ENCODE assay signal across 7 mouse cellular contexts in the genomic region with DNA sequence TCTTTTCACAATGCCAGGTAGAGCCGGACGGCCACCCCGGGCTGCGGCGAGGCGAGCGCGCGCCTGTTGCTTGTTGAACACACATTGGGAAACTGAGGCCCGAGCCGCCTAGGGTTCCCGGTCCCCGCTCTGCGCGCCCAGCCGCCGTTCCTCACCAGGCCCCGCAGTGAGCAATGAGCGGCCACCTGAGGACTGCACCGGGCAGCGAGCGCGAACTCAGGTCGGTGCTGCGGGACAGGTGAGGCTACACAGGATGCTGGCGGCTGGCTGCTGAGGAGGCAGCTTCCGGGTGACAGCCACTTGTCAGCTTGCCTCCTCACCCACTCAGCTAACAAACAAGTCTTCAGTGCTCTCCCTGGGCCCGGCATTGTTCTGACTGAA. TPM values are rescaled to one million over a fixed set of nuclear protein-coding genes. Genes with fewer than 3 reads are reported as not detected.
DNase-seq lines count a peak whose midpoint lies in the region; ATAC-seq and TF ChIP-seq lines count a peak whose summit lies in the region.

No protein-coding gene starts in this region.

- TF ChIP-seq POLR2A in embryonic fibroblast, embryonic 13.5 days (IDR thresholded peaks at IDR 0.05; ENCODE audit: low read depth, low read length), result no peak

- WGBS in lung, embryonic 14.5 days, result 1% methylated on average over 28 of the region's 28 CpGs
- WGBS in neural tube, embryonic 14.5 days, result 1% methylated on average over 28 of the region's 28 CpGs

- peaks cover 26% of the 10 kb centered on the region for H3K27me3 ChIP-seq in lung, embryonic 14.5 days (ENCODE audit: insufficient read depth, low read length)
- no peaks in the 10 kb centered on the region for H3K27me3 ChIP-seq in neural tube, embryonic 14.5 days (ENCODE audit: control insufficient read depth, insufficient read depth, low read length)

- no peak overlapping the region; the same call in 1 of the 2 replicates for H3K9ac ChIP-seq in lung, embryonic 14.5 days
- H3K9ac ChIP-seq in neural tube, embryonic 14.5 days (replicated peaks; ENCODE audit: low read depth, low read length), result peak overlapping the region; percentile 94

- peak; percentile 2 for DNase-seq in lung, embryonic 14.5 days
- DNase-seq in lung, postnatal 25 days (ENCODE audit: low spot score), result no peak
- DNase-seq in induced T-regulatory cell, adult 2 months (ENCODE audit: low read depth), result peak; percentile 0
- DNase-seq in cerebellum, adult 11-12 months, result no peak

- no peak overlapping the region for H3K27ac ChIP-seq in lung, embryonic 14.5 days (ENCODE audit: low read depth)
- H3K27ac ChIP-seq in embryonic fibroblast, embryonic 13.5 days (ENCODE audit: insufficient read depth, low read length), result no peak overlapping the region
- H3K27ac ChIP-seq in neural tube, embryonic 14.5 days (ENCODE audit: low read depth, low read length), result peak overlapping the region; percentile 97

- no peaks in the 10 kb centered on the region for H3K4me1 ChIP-seq in lung, embryonic 14.5 days (ENCODE audit: insufficient read depth)
- H3K4me1 ChIP-seq in embryonic fibroblast, embryonic 13.5 days (ENCODE audit: control insufficient read depth, insufficient read depth, low read length), result no peaks in the 10 kb centered on the region; the same call in 1 of the 2 replicates
- peaks cover 14% of the 10 kb centered on the region for H3K4me1 ChIP-seq in neural tube, embryonic 14.5 days (ENCODE audit: control insufficient read depth, insufficient read depth, low read length)

- peak overlapping the region; percentile 98 for H3K4me2 ChIP-seq in lung, embryonic 14.5 days
- H3K4me2 ChIP-seq in neural tube, embryonic 14.5 days (ENCODE audit: low read depth, low read length), result peak overlapping the region; percentile 86

- no peak for TF ChIP-seq CTCF in lung, embryonic 14.5 days (IDR thresholded peaks at IDR 0.05; ENCODE audit: low read depth)
- no peak for TF ChIP-seq CTCF in embryonic fibroblast, embryonic 13.5 days (IDR thresholded peaks at IDR 0.05; ENCODE audit: borderline replicate concordance, insufficient read depth, low read length)

- no peaks in the 10 kb centered on the region for H3K36me3 ChIP-seq in lung, embryonic 14.5 days (ENCODE audit: insufficient read depth)
- H3K36me3 ChIP-seq in neural tube, embryonic 14.5 days (ENCODE audit: control insufficient read depth, insufficient read depth, low read length), result no peaks in the 10 kb centered on the region

- ATAC-seq in lung, embryonic 14.5 days (ENCODE audit: insufficient read depth), result peak; percentile 45
- ATAC-seq in neural tube, embryonic 14.5 days (ENCODE audit: low read depth), result peak; percentile 62
- ATAC-seq in CD4-positive, CD25-positive, alpha-beta regulatory T cell, adult 4 months, result no peak

- peak overlapping the region; percentile 62 for H3K4me3 ChIP-seq in lung, embryonic 14.5 days (ENCODE audit: low read depth, low read length)
- peak overlapping the region; percentile 55 for H3K4me3 ChIP-seq in embryonic fibroblast, embryonic 13.5 days (ENCODE audit: insufficient read depth, low read length)
- H3K4me3 ChIP-seq in neural tube, embryonic 14.5 days (ENCODE audit: low read depth, low read length), result peak overlapping the region; percentile 85

- no peaks in the 10 kb centered on the region for H3K9me3 ChIP-seq in lung, embryonic 14.5 days (ENCODE audit: low read depth, low read length)
- no peaks in the 10 kb centered on the region for H3K9me3 ChIP-seq in neural tube, embryonic 14.5 days (ENCODE audit: control insufficient read depth, low read length)

RNA-seq across cellular contexts. Expression of a gene that starts 55.9 kb away (rescaled TPM):
- 0.62 and 1.0 TPM in 2 replicates for polyA plus RNA-seq in lung, embryonic 14.5 days (2014; fragmentation: Nextera tagmentation; extraction: Ambion mirVana)
- polyA plus RNA-seq in embryonic fibroblast, embryonic 13.5 days (2011; ENCODE audit: insufficient read length, low read depth, missing spikeins), result 0.63 TPM in 1 of 2 replicates, not detected in the other
- polyA plus RNA-seq in neural tube, embryonic 14.5 days (2014; fragmentation: Nextera tagmentation; extraction: Ambion mirVana), result 299 and 355 TPM in 2 replicates
- not detected for polyA plus RNA-seq in CD4-positive, CD25-positive, alpha-beta regulatory T cell, adult 4 months (2017; shearing (Covaris generic))

Comparison
In these comparisons a context has a peak if more than half of its experiments do, and no peak if none do; other contexts are left out.
1. DNase-seq: peak in lung, embryonic 14.5 days (single experiment) and induced T-regulatory cell, adult 2 months (single experiment); none in lung, postnatal 25 days (single experiment) and cerebellum, adult 11-12 months (single experiment).
2. RNA of a gene that starts 55.9 kb away (polyA plus RNA-seq): 299 to 355 TPM in neural tube, embryonic 14.5 days; 0.62 to 1.0 TPM in lung, embryonic 14.5 days, 0.63 TPM in embryonic fibroblast, embryonic 13.5 days and not detected in CD4-positive, CD25-positive, alpha-beta regulatory T cell, adult 4 months; every median in the first group is over 100 times any median in the second.
3. Peak in every context shown above with its lines, with median percentiles within 50 percentile points of each other: H3K4me3 ChIP-seq.